Mouse (Mus musculus) leukemia stem cell, adult 10-12 weeks (primary cell): Measurements from ENCODE around the gene Slirp. TPM values are rescaled to one million over a fixed set of nuclear protein-coding genes. Genes with fewer than 3 reads are reported as not detected.

Experiments used
- polyA plus RNA-seq: library from polyadenylated mRNA; stranded (reverse); fragments of >175 nt; gene quantifications from 2 replicates; pipeline ENCODE4 v1.2.3, GENCODE M21; 2012; ENCODE audit warnings: low replicate concordance

The Slirp gene
- polyA plus RNA-seq: 0.73 TPM in 1 of 2 replicates, not detected in the other

GRCm38 (mm10) chr12:87443700-87444122, at the start of gene Slirp, which contains the start of gene Alkbh1:
Gene Slirp, plus strand, starts transcription at chr12:87443896.
Gene Alkbh1, minus strand, starts transcription at chr12:87444017.

GRCm38 (mm10) chr12:87471964-87472786, 28.5 kb downstream of the Slirp start, which contains the start of gene Snw1:
Gene Snw1, minus strand, starts transcription at chr12:87472274.

GRCm38 (mm10) chr12:87494421-87494820, 50.7 kb downstream of the Slirp start, which contains the start of gene Gm5788:
Gene Gm5788, plus strand, starts transcription at chr12:87494721.

Other genes with a start within 250 kb of the Slirp start
- not detected in 2 replicates for gene Samd15, start 244.2 kb upstream of the Slirp start, polyA plus RNA-seq
- gene Tmed8, start 243.4 kb upstream of the Slirp start, polyA plus RNA-seq: 1.0 and 1.5 TPM in 2 replicates
- not detected in 2 replicates for gene Noxred1, start 205.2 kb upstream of the Slirp start, polyA plus RNA-seq
- 0.61 and 0.76 TPM in 2 replicates for gene Vipas39, start 177.6 kb upstream of the Slirp start, polyA plus RNA-seq
- 65.5 and 69.7 TPM in 2 replicates for gene Ahsa1, start 177.4 kb upstream of the Slirp start, polyA plus RNA-seq
- not detected in 2 replicates for gene Ism2, start 144.2 kb upstream of the Slirp start, polyA plus RNA-seq
- 13.0 and 15.6 TPM in 2 replicates for gene Sptlc2, start 55.5 kb upstream of the Slirp start, polyA plus RNA-seq
- gene Alkbh1, start 121 bp downstream of the Slirp start, polyA plus RNA-seq: 43.7 and 55.6 TPM in 2 replicates
- gene Snw1, start 28.4 kb downstream of the Slirp start, polyA plus RNA-seq: 2.6 and 14.1 TPM in 2 replicates
- not detected in 2 replicates for gene Gm5788, start 50.8 kb downstream of the Slirp start, polyA plus RNA-seq
- gene Gm8300, start 70.4 kb downstream of the Slirp start, polyA plus RNA-seq: not detected in 2 replicates
- not detected in 2 replicates for gene Oog1, start 158.8 kb downstream of the Slirp start, polyA plus RNA-seq
- gene Gm4027, start 175.0 kb downstream of the Slirp start, polyA plus RNA-seq: not detected in 2 replicates
- not detected in 2 replicates for gene Gm16381, start 200.7 kb downstream of the Slirp start, polyA plus RNA-seq